Mouse (Mus musculus) T-helper 1 cell (primary cell): Measurements from ENCODE around the gene Cenpo.
"Not testable (repeated sequence)": the region's sequence is repeated elsewhere in the genome, so short reads cannot be mapped to it uniquely, and the experiment has no call there.

Experiments used
- in situ Hi-C: fragments of 300-600 bp; cut with MboI, MseI; formaldehyde crosslinking; loops from one replicate; pipeline ENCODE4 v1.15.1; 2025; ENCODE audit warnings: high pct_unique_total_duplicates

Gene Cenpo

GRCm38 (mm10) chr12:4233572-4234508 lies at the start of gene Cenpo, which contains the start of gene Ptrhd1:
Gene Cenpo (minus strand): TSS chr12:4234294.
Gene Ptrhd1 (plus strand): TSS chr12:4234027.
- in situ Hi-C loops = loop anchor here (10.0 kb wide), 1 partner anchor 241 kb away; the partner anchor contains the start of gene Ncoa1

- in situ Hi-C loops = no loop called here
Observed at GRCm38 (mm10) chr12:4279878-4280277, 45.8 kb upstream of the Cenpo start.

- in situ Hi-C loops = no loop called here
Observed at GRCm38 (mm10) chr12:4278978-4279755, 45.1 kb upstream of the Cenpo start.

DNA sequence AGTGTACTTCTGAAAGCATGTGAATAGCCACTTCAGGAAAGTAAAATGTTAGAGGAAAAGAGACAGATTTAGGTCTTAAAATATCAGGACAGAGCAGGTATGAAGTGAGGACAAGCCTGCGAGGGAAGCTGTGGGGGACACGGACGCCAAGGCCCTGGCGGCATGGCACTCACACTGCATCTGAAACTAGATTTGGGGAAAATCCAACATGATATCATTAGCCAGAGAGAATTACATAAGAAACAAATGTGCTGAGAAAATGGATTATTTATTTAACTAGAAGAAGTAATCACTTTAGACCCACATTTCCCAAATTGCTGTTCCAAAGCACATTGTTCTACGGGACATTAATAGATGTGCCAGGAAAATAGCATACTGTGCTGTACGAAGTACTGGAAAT lies 37.0 kb upstream of the Cenpo start:
- in situ Hi-C loops = no loop called here

DNA sequence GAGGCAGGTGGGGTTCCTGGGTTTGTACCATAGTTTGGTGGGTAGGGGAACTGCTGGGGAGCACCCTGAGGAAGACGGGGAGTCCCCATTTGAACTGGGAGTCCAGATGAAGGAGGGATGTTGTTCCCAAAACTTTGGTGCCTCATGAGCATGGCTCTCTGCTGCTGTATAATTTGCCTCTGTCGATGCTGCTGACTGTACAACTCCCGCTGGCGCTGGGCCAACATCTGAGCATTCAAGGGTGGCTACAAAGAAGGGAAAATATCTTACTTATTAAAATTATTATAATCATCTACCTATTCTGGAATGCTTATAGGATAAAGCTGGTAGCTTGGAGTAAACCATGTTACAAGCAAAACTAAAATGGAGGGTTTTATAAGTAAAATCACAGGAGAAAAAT lies 33.7 kb upstream of the Cenpo start:
- in situ Hi-C loops = no loop called here

DNA sequence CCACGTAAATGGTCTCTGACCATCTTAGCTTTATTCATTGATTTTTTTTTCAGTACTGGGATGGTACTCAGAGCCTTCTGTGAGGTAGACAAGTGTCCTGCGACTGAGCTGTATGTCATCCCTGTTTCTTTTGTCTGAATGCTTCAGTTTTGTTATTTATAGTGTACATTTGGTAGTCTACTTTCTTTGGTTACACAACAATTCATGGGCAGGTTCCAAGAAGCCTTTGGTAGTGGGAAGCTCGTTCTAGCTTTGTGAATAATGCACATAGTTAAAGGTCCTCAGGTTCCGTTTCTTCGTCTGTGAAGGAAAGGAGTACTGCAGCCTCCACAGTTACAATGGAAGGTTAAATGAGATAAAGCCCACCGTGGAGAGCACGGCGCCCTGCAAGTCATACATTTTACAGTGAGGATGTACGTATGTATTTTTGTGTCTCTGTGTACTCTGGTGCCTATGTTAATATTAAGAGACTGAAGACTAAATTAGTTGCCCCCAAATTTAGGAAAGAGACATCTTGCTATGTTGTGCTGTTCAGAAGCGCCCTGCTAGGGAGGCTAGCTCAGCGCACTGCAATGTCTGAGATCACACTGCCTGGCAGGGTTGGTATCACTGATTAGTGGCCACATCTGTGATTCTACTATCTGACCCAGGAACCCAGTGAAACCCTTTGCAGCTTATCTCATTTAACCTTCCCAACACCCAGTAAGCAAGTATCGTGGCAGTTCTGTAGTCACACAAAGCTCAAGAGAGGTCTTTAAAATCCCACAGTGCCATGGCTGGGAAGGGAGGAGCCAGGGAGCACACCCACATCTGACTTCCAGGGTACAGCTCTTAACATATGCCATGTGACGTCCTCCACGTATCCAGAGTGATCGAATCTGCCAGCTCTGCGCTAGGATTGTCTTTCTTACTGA lies 18.9 kb upstream of the Cenpo start:
- in situ Hi-C loops = no loop called here

DNA sequence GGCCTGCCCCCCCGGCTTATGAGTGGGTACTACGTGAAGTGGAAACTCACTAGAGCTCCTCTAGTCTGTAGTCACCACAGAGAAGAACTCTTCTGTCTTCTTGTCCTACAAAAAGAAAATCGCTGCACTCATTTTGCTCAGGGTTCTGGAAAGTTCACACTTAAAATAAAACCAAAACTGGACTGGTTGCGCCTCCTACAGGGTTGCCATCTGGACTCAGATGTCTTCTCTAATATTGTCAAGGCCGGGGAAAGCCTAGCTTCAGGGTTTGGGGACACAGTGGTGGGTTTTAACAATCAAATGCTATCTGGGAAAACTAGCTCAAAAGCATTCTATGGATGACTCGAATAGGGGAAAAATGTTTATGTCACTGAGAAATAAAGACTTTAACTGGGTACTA lies 15.7 kb upstream of the Cenpo start:
- in situ Hi-C loops = no loop called here

DNA sequence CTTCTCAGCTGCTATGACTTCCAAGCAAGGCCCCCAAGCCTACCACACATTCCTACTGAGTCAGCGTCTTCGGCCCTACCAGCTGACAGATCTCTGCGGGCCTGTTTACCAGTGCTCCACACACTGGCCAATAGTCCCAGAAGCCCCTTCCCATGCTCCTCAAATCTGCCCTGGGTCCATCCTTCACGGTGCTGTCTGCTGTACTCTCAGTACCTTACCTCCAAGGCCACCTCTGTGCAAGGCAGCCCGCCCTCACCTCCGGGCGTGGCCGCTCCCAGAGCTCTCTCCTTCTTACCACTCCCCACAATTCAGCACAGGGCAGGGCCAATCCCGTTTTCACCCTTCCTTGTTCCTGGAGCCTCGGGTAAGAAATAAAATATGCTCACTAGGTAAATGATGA lies 11.6 kb upstream of the Cenpo start:
- in situ Hi-C loops = no loop called here

DNA sequence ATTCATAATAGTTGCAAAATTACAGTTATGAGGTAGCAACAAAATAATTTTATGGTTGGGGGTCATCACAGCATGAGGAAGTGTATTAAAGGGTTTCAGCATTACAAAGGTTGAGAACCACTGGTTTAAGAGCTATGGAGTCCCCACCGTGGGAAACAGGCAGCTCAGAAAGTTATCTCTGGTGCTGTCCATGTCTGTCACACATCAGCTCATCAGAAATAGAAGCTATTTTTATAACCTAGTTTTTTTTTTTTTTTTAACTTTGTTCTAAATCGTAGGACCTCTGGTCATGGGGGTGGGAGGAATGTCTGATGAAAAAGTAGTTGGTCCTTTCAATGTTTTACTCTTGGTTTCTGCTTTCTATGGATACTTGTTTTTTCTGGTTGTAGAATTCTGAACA lies 9.7 kb upstream of the Cenpo start:
- in situ Hi-C loops = no loop called here

- in situ Hi-C loops = not testable (repeated sequence)
Observed at GRCm38 (mm10) chr12:4240281-4240680, 6.2 kb upstream of the Cenpo start.

GRCm38 (mm10) chr12:4237481-4237880 lies 3.4 kb upstream of the Cenpo start:
- in situ Hi-C loops = loop anchor here (10.0 kb wide), 1 partner anchor 237 kb away; the partner anchor contains the start of gene Ncoa1

GRCm38 (mm10) chr12:4232777-4233176 lies 1.3 kb downstream of the Cenpo start:
- in situ Hi-C loops = loop anchor here (10.0 kb wide), 1 partner anchor 242 kb away; the partner anchor contains the start of gene Ncoa1

- in situ Hi-C loops = loop anchor here (10.0 kb wide), 1 partner anchor 245 kb away; the partner anchor contains the start of gene Ncoa1
Observed at GRCm38 (mm10) chr12:4230156-4230555, 3.9 kb downstream of the Cenpo start.

DNA sequence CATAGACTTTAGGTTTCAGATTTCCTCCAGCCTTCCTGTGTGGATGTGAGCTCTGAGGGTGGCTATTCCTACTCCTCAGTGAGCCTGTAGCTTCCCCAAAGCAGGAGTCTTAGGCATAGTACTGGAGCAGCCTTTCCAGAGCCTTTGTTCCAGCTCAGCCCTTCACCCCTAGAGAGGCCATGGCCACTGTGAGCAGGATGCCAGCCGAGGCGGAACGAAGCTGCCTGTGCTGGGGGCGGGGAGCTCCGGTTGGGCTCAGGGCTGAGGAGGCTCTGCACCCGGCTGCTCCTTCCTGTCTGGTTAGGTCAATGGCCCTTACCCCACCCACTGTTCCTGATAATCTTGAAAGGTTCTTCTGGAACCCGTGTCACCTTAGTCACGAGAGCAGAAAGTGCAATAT lies 21.2 kb downstream of the Cenpo start:
- in situ Hi-C loops = no loop called here

- in situ Hi-C loops = no loop called here
Observed at GRCm38 (mm10) chr12:4211174-4211573, 22.9 kb downstream of the Cenpo start.

GRCm38 (mm10) chr12:4209196-4209595 lies 24.9 kb downstream of the Cenpo start:
- in situ Hi-C loops = no loop called here

DNA sequence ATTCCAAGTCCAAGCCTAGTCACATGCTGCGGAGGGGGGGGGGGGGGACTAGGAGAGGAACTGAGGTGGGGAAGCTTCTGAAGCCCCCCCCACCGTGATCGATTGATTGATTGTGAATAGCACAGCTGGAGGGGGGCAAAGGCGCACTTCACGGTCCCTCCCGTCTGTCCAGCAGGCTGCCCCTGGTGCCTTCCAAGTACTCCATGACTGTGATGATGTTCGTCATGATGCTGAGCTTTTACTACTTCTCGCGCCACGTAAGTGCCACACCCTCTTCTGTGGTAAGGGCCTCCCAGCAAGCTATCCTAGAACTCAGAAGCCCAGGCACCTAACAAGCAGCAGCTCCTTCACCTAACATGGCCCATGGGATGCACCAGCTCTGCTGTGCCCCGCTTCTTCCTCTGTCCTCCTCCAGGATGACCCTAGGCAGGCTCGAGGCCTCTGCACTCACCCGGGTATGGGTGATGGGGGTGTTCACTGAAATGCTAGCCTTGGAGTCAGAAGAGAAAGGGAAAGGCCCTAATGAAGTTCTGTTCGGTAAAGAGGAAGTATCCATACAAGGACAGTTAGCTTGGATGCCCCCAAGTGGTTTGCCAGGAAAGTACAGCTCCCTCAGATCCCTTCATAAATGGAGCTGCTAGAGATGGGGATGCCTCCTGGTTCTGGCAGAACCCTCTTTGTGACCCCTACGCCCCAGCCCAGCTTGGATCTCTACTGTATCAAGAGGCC lies 25.5 kb downstream of the Cenpo start:
- in situ Hi-C loops = no loop called here

DNA sequence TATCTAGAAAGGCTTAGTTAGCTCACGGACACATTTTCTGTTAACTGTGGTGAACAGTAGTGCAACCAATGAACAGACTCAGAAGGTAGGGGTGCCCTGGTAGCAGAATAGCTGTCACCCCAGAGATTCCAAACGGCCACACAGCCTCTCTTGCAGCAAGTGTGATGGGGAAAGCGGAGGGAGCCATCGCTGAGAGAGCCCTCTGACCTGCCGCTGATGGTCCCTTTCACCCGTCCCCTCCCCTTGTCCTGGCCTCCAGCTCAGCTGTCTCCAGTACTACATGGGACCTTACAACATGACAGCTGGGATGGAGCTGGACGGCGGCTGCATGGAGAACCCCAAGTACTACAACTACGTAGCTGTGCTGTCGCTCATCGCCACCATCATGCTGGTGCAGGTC lies 28.0 kb downstream of the Cenpo start:
- in situ Hi-C loops = no loop called here

DNA sequence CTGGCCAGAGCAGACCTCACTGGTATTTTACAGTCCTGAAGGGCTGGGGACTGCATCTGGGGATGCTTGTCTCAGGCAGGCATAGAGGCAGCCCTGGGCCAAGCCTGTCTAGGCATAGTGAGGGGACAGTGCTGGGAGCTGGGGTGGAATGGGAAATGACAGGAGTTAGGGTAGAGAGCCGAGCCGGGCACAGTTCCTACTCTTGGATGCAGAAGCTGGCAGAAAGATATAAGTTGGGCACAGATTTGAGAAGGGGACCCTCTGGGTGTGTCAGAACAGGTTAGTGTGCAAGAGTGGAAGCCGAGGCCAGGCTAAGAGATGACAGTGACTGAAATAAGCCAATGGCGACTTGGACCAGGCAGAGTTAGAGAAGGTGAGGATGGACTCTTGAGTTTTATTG lies 31.9 kb downstream of the Cenpo start:
- in situ Hi-C loops = no loop called here

- in situ Hi-C loops = no loop called here
Observed at GRCm38 (mm10) chr12:4201454-4202200, 32.5 kb downstream of the Cenpo start.
